Mouse (Mus musculus): ENCODE data around the gene Olfr410.

Gene Olfr410

GRCm38 (mm10) chr11:74337931-74338330 is at the start of gene Olfr410:
Gene Olfr410 (minus strand): TSS chr11:74338031.
- Histone ChIP-seq H3K9me3 (ENCODE audit: low read length) (peaks cover 19% of the 10 kb centered on the region), H3K36me3 (ENCODE audit: insufficient read depth, low read length) (no peaks in the 10 kb centered on the region), H3K27me3 (ENCODE audit: insufficient read depth, low read length) (no peaks in the 10 kb centered on the region), H3K4me1 (replicated peaks; ENCODE audit: low read depth, low read length) (no peaks in the 10 kb centered on the region), H3K4me3 (replicated peaks; ENCODE audit: low read length) (no peak within 1 kb of the TSS)
- TF ChIP-seq POU5F1 (IDR thresholded peaks at IDR 0.05; ENCODE audit: borderline replicate concordance, low read length): no peak
- no peak for TF ChIP-seq CTCF (conservative IDR thresholded peaks at IDR 0.05; ENCODE audit: low read length)
- TF ChIP-seq NANOG (IDR thresholded peaks at IDR 0.05; ENCODE audit: borderline replicate concordance, low read length): no peak

GRCm38 (mm10) chr11:74387203-74387602 is 49.4 kb upstream of the Olfr410 start:
- Histone ChIP-seq H3K4me3 (replicated peaks; ENCODE audit: low read length) (no peak overlapping the region), H3K9me3 (ENCODE audit: low read length) (no peaks in the 10 kb centered on the region), H3K4me1 (replicated peaks; ENCODE audit: low read depth, low read length) (no peaks in the 10 kb centered on the region; the same call in 1 of the 2 replicates), H3K36me3 (ENCODE audit: insufficient read depth, low read length) (no peaks in the 10 kb centered on the region), H3K27me3 (ENCODE audit: insufficient read depth, low read length) (peaks cover 9% of the 10 kb centered on the region; the same call in 1 of the 2 replicates)
- TF ChIP-seq NANOG (IDR thresholded peaks at IDR 0.05; ENCODE audit: borderline replicate concordance, low read length) (no peak), CTCF (conservative IDR thresholded peaks at IDR 0.05; ENCODE audit: low read length) (no peak), POU5F1 (IDR thresholded peaks at IDR 0.05; ENCODE audit: borderline replicate concordance, low read length) (no peak)

DNA sequence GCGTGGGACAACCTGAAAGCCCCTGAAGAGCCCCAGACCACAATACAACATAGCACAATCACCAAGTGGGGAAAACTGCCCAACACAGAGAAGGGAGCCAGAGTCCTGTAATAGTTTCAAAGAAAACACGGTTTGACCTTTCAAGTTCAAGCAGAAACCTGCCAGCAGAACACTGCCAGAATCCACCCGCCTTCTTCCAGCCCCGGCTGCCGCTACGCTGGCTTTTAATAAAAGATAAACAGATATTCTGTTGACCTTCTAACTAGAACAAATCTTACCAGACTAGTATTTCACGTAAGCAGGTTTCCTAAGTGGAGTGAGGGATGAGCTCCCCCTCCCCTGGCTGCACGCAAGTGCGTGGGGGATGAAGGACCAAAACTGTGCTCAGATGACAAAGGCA is 47.8 kb upstream of the Olfr410 start:
- H3K4me3 ChIP-seq (replicated peaks; ENCODE audit: low read length): no peak overlapping the region
- H3K9me3 ChIP-seq (ENCODE audit: low read length): no peaks in the 10 kb centered on the region
- no peaks in the 10 kb centered on the region for H3K36me3 ChIP-seq (ENCODE audit: insufficient read depth, low read length)
- peaks cover 9% of the 10 kb centered on the region; the same call in 1 of the 2 replicates for H3K27me3 ChIP-seq (ENCODE audit: insufficient read depth, low read length)
- no peak for TF ChIP-seq CTCF (conservative IDR thresholded peaks at IDR 0.05; ENCODE audit: low read length)
- no peaks in the 10 kb centered on the region; the same call in 1 of the 2 replicates for H3K4me1 ChIP-seq (replicated peaks; ENCODE audit: low read depth, low read length)

DNA sequence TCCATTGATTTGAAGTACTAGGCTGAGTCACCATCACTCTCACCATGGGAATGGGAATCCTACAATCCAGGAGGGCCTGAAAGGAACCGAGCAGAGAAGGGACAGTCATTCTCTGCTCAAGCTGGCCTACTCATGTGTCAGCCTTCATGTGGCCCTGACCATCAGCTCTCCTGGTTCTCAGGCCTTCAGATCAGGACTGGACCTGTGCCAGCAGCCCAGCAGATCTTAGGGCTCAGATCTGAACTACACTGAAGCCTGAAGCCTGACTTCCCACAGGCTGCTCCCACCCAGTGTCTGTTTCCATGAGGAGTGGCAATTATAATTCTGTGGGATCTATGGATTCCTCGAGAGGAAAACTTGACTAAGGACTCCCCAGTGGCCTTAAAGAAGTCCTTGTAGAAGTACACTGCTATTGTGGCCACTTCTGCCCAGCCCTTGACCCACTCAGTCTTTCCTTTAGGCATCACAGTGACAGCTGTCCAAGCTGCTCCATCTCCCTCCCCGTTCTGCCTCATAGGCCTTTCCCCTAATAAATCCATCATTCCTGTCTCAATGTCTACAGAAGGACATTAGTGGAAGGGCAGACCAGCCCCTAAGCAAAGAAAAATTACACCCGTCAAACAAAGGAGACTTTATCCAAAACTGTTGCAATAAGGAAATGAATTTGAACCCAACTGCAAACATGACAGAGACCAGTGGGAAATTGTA is 41.5 kb upstream of the Olfr410 start:
- peaks cover 9% of the 10 kb centered on the region for H3K4me1 ChIP-seq (replicated peaks; ENCODE audit: low read depth, low read length)
- TF ChIP-seq CTCF (conservative IDR thresholded peaks at IDR 0.05; ENCODE audit: low read length) (no peak), NANOG (IDR thresholded peaks at IDR 0.05; ENCODE audit: borderline replicate concordance, low read length) (0 out of 2 replicates have a peak, but pooled peaks have one; percentile 17), POU5F1 (IDR thresholded peaks at IDR 0.05; ENCODE audit: borderline replicate concordance, low read length) (no peak)
- no peaks in the 10 kb centered on the region for H3K36me3 ChIP-seq (ENCODE audit: insufficient read depth, low read length)
- 0 out of 2 replicates have a peak, but pooled peaks cover 4% of the 10 kb centered on the region for H3K27me3 ChIP-seq (ENCODE audit: insufficient read depth, low read length)
- no peaks in the 10 kb centered on the region for H3K9me3 ChIP-seq (ENCODE audit: low read length)
- no peak overlapping the region for H3K4me3 ChIP-seq (replicated peaks; ENCODE audit: low read length)

- no peak overlapping the region for H3K4me3 ChIP-seq (replicated peaks; ENCODE audit: low read length)
- TF ChIP-seq NANOG (IDR thresholded peaks at IDR 0.05; ENCODE audit: borderline replicate concordance, low read length) (no peak), POU5F1 (IDR thresholded peaks at IDR 0.05; ENCODE audit: borderline replicate concordance, low read length) (no peak), CTCF (conservative IDR thresholded peaks at IDR 0.05; ENCODE audit: low read length) (peak; percentile 53)
- H3K9me3 ChIP-seq (ENCODE audit: low read length): no peaks in the 10 kb centered on the region
- H3K4me1 ChIP-seq (replicated peaks; ENCODE audit: low read depth, low read length): peaks cover 9% of the 10 kb centered on the region; the same call in 1 of the 2 replicates
- 0 out of 2 replicates have a peak, but pooled peaks cover 4% of the 10 kb centered on the region for H3K27me3 ChIP-seq (ENCODE audit: insufficient read depth, low read length)
- H3K36me3 ChIP-seq (ENCODE audit: insufficient read depth, low read length): no peaks in the 10 kb centered on the region
Measured at GRCm38 (mm10) chr11:74376847-74377246, 39.0 kb upstream of the Olfr410 start.

DNA sequence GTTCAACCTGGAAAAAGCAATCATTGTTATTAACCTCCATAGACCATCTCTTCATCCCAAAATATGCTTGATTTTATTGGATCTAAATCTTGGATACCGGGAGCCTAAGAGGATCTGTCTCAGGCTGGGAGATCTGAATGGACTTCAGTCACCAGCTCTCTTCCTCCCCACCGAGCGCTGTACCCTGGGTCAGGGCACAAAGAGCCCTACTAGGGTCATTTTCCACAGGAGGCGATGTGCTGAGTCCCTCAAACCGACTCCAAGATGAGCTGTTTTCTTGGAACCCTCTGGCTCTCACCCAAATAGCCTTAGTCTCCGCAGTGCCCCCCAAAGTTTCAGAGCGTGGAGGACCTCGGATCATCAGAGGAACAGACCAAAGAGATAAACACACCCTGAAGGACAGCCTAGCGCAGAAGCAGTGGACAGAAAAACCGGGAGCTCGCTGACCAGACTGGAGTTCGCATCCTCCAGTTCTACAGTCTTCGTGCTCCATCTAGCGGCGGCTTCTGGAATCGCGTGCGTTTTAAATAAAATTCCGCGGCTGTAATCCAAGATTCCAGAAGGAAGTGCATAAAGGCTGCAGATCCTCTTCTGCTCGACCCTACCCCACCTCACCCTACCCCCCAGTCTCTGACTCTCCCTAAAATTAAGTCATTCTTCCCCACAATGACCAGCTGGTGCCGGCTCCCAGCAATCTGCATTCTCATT is 33.7 kb upstream of the Olfr410 start:
- TF ChIP-seq POU5F1 (IDR thresholded peaks at IDR 0.05; ENCODE audit: borderline replicate concordance, low read length) (no peak), CTCF (conservative IDR thresholded peaks at IDR 0.05; ENCODE audit: low read length) (peak; percentile 100)
- Histone ChIP-seq H3K36me3 (ENCODE audit: insufficient read depth, low read length) (no peaks in the 10 kb centered on the region), H3K27me3 (ENCODE audit: insufficient read depth, low read length) (peaks cover 16% of the 10 kb centered on the region), H3K4me1 (replicated peaks; ENCODE audit: low read depth, low read length) (no peaks in the 10 kb centered on the region), H3K4me3 (replicated peaks; ENCODE audit: low read length) (no peak overlapping the region), H3K9me3 (ENCODE audit: low read length) (peaks cover 5% of the 10 kb centered on the region)

- no peak for TF ChIP-seq POU5F1 (IDR thresholded peaks at IDR 0.05; ENCODE audit: borderline replicate concordance, low read length)
- H3K27me3 ChIP-seq (ENCODE audit: insufficient read depth, low read length): no peaks in the 10 kb centered on the region
- H3K9me3 ChIP-seq (ENCODE audit: low read length): peaks cover 12% of the 10 kb centered on the region
- no peak within 1 kb of the TSS for H3K4me3 ChIP-seq (replicated peaks; ENCODE audit: low read length)
- H3K36me3 ChIP-seq (ENCODE audit: insufficient read depth, low read length): no peaks in the 10 kb centered on the region
- no peaks in the 10 kb centered on the region for H3K4me1 ChIP-seq (replicated peaks; ENCODE audit: low read depth, low read length)
Measured at GRCm38 (mm10) chr11:74361769-74362168, 23.9 kb upstream of the Olfr410 start, which contains the start of gene Olfr412. Gene Olfr412 (plus strand): TSS chr11:74362069.

DNA sequence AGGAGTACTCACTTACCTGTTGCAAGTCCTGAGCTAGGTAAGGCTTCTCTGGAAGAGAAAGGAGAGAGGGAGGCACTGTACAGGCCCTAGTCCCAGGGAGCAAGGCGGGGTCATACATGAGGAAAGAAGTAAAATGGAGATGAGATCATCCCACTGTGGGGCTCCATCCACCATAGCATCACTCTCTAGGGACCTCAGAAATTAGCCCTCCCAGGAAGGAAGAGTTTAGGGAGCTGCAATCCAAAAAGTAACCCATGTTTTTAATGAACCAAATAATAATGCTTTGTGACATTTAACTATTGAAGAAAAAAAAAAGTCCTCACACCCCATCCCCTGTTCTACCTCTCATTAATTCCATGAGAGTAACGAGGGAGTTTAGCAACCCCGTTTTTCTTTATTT is 14.7 kb upstream of the Olfr410 start, which contains the start of gene Olfr411:
Gene Olfr411, minus strand, starts transcription at position 101 of the 400 bp plus-strand sequence.
- Histone ChIP-seq H3K9me3 (ENCODE audit: low read length) (no peaks in the 10 kb centered on the region), H3K4me1 (replicated peaks; ENCODE audit: low read depth, low read length) (no peaks in the 10 kb centered on the region), H3K36me3 (ENCODE audit: insufficient read depth, low read length) (no peaks in the 10 kb centered on the region), H3K27me3 (ENCODE audit: insufficient read depth, low read length) (no peaks in the 10 kb centered on the region), H3K4me3 (replicated peaks; ENCODE audit: low read length) (no peak within 1 kb of the TSS)
- TF ChIP-seq POU5F1 (IDR thresholded peaks at IDR 0.05; ENCODE audit: borderline replicate concordance, low read length) (no peak), CTCF (conservative IDR thresholded peaks at IDR 0.05; ENCODE audit: low read length) (no peak), NANOG (IDR thresholded peaks at IDR 0.05; ENCODE audit: borderline replicate concordance, low read length) (no peak)

Data from E14TG2a.4 (cell line).